Mouse (Mus musculus): ENCODE measurements around the gene Pdhx.

GRCm38 (mm10) chr2:103066683-103067551, 6.4 kb downstream of the Pdhx start:
- no peak for TF ChIP-seq CTCF (IDR thresholded peaks at IDR 0.05; ENCODE audit: insufficient read depth, low read depth, low read length)
- TF ChIP-seq POLR2A (IDR thresholded peaks at IDR 0.05; ENCODE audit: insufficient read depth, low read depth, low read length) = no peak
